Mouse (Mus musculus) G1E (cell line): ENCODE data around the gene Eef1akmt3.

Experiments used
- CTCF ChIP-seq: IDR thresholded peaks from 2 replicates; pipeline ENCODE4 v1.5.1; 2012; ENCODE audit warnings: low read depth, low read length, inconsistent platforms, mixed read lengths
- GATA1 ChIP-seq: IDR thresholded peaks from 2 replicates; pipeline ENCODE4 v1.6.1; 2012; ENCODE audit warnings: borderline replicate concordance, low read length, inconsistent platforms, mixed read lengths
- POLR2AphosphoS5 ChIP-seq: IDR thresholded peaks from 2 replicates; pipeline ENCODE4 v1.6.1; 2012; ENCODE audit warnings: low read depth, low read length, inconsistent platforms; ENCODE audit not compliant: insufficient replicate concordance
- TAL1 ChIP-seq: conservative IDR thresholded peaks from 2 replicates; pipeline ENCODE4 v1.6.1; 2012; ENCODE audit warnings: low read depth, low read length, inconsistent platforms, mixed read lengths

GRCm38 (mm10) chr10:127063239-127063872, 22.0 kb upstream of the Eef1akmt3 start, which contains the start of gene Cdk4:
- TF ChIP-seq GATA1 (no peak), CTCF (no peak), POLR2AphosphoS5 (no peak), TAL1 (no peak)
